Mouse (Mus musculus) intestine, embryonic 16.5 days (tissue): ENCODE results near the gene Olfr1056. TPM values are rescaled to one million over a fixed set of nuclear protein-coding genes. Genes with fewer than 3 reads are reported as not detected.

Experiments used
- polyA plus RNA-seq: library from polyadenylated mRNA; unstranded; fragments of >200 nt; fragmentation: Nextera tagmentation; extraction: Ambion mirVana; gene quantifications from 2 replicates; pipeline ENCODE4 v1.2.1, GENCODE M21; 2015

Gene Olfr1056
- polyA plus RNA-seq, 1 experiment from 2014 or later = not detected

Other genes starting within 250 kb of the Olfr1056 start
- gene Olfr1039, start 226.5 kb downstream of the Olfr1056 start, polyA plus RNA-seq = not detected in 2 replicates
- gene Olfr1040, start 215.7 kb downstream of the Olfr1056 start, polyA plus RNA-seq = not detected in 2 replicates
- not detected in 2 replicates for gene Olfr1042, start 200.6 kb downstream of the Olfr1056 start, polyA plus RNA-seq
- gene Olfr1043, start 194.9 kb downstream of the Olfr1056 start, polyA plus RNA-seq = not detected in 2 replicates
- not detected in 2 replicates for gene Olfr1044, start 184.6 kb downstream of the Olfr1056 start, polyA plus RNA-seq
- not detected in 2 replicates for gene Olfr52, start 176.8 kb downstream of the Olfr1056 start, polyA plus RNA-seq
- gene Olfr1045, start 159.5 kb downstream of the Olfr1056 start, polyA plus RNA-seq = not detected in 2 replicates
- not detected in 2 replicates for gene Olfr1046, start 143.2 kb downstream of the Olfr1056 start, polyA plus RNA-seq
- not detected in 2 replicates for gene Olfr1047, start 131.1 kb downstream of the Olfr1056 start, polyA plus RNA-seq
- not detected in 2 replicates for gene Olfr1048, start 122.2 kb downstream of the Olfr1056 start, polyA plus RNA-seq
- not detected in 2 replicates for gene Olfr1049, start 104.1 kb downstream of the Olfr1056 start, polyA plus RNA-seq
- gene Olfr1051, start 83.4 kb downstream of the Olfr1056 start, polyA plus RNA-seq = not detected in 2 replicates
- not detected in 2 replicates for gene Olfr1052, start 70.0 kb downstream of the Olfr1056 start, polyA plus RNA-seq
- not detected in 2 replicates for gene Olfr1053, start 47.2 kb downstream of the Olfr1056 start, polyA plus RNA-seq
- not detected in 2 replicates for gene Olfr1054, start 27.0 kb downstream of the Olfr1056 start, polyA plus RNA-seq
- gene Olfr1055, start 12.2 kb downstream of the Olfr1056 start, polyA plus RNA-seq = not detected in 2 replicates
- not detected in 2 replicates for gene Olfr1057, start 15.9 kb upstream of the Olfr1056 start, polyA plus RNA-seq
- gene Olfr1058, start 26.1 kb upstream of the Olfr1056 start, polyA plus RNA-seq = not detected in 2 replicates
- not detected in 2 replicates for gene Olfr1061, start 51.6 kb upstream of the Olfr1056 start, polyA plus RNA-seq
- not detected in 2 replicates for gene Olfr1062, start 64.3 kb upstream of the Olfr1056 start, polyA plus RNA-seq
- not detected in 2 replicates for gene Olfr1065, start 88.1 kb upstream of the Olfr1056 start, polyA plus RNA-seq
- not detected in 2 replicates for gene Olfr1066, start 93.8 kb upstream of the Olfr1056 start, polyA plus RNA-seq
- gene Olfr228, start 124.9 kb upstream of the Olfr1056 start, polyA plus RNA-seq = not detected in 2 replicates
- not detected in 2 replicates for gene Olfr1076, start 146.0 kb upstream of the Olfr1056 start, polyA plus RNA-seq
- not detected in 2 replicates for gene Olfr1079, start 180.0 kb upstream of the Olfr1056 start, polyA plus RNA-seq
- not detected in 2 replicates for gene Olfr1080, start 195.8 kb upstream of the Olfr1056 start, polyA plus RNA-seq
- not detected in 2 replicates for gene Olfr1082, start 236.5 kb upstream of the Olfr1056 start, polyA plus RNA-seq